Mouse (Mus musculus) layer of hippocampus, adult 2 months (tissue): Measurements from ENCODE around the gene Olfr1192-ps1. TPM values are rescaled to one million over a fixed set of nuclear protein-coding genes. Genes with fewer than 3 reads are reported as not detected.
"Not testable (repeated sequence)": the region's sequence is repeated elsewhere in the genome, so short reads cannot be mapped to it uniquely, and the experiment has no call there.

Experiments used
- DNase-seq, 2 experiments: peaks; one replicate each; pipeline ENCODE4 v3.0.0; 2022; ENCODE audit warnings: low spot score in 2 of 2
- H3K27ac ChIP-seq: fragments of 200-600 bp; 2 replicates; pipeline ENCODE4 v1.8.1; 2022
- H3K4me3 ChIP-seq: fragments of 200-600 bp; 2 replicates; pipeline ENCODE4 v1.8.1; 2022; ENCODE audit warnings: mild to moderate bottlenecking
- CTCF ChIP-seq: fragments of 200-600 bp; conservative IDR thresholded peaks from 2 replicates; pipeline ENCODE4 v1.8.1; 2022; ENCODE audit warnings: antibody characterized with exemption, mild to moderate bottlenecking, moderate library complexity
- long read RNA-seq, 2 experiments: library from polyadenylated mRNA; stranded (forward); transcript quantifications; one replicate each; pipeline ENCODE4 v2.0.0; 2021; ENCODE audit warnings: borderline mapping rate in 2 of 2
- total RNA-seq, 2 experiments: library from RNA; stranded (reverse); gene quantifications; 2 replicates each; pipeline ENCODE4 v1.2.3; 2021

The Olfr1192-ps1 gene
- not detected for total RNA-seq
- long read RNA-seq, experiment 1: 0 reads
- long read RNA-seq, experiment 2: 0 reads

- no peak for DNase-seq
- no peak within 1 kb of the TSS for H3K4me3 ChIP-seq
- TF ChIP-seq CTCF: no peak
- H3K27ac ChIP-seq: no peak within 1 kb of the TSS
These were observed at the start of gene Olfr1192-ps1 for GRCm38 (mm10) chr2:88648209-88648608. TSS of gene Olfr1192-ps1 (plus strand) at chr2:88648509.

GRCm38 (mm10) chr2:88640242-88640641 is 8.1 kb upstream of the Olfr1192-ps1 start, which contains the start of gene Olfr1191-ps1:
TSS of gene Olfr1191-ps1 (plus strand) at chr2:88640542.
- not testable (repeated sequence) for H3K27ac ChIP-seq, H3K4me3 ChIP-seq, DNase-seq

- DNase-seq, H3K4me3 ChIP-seq, H3K27ac ChIP-seq: not testable (repeated sequence)
These were observed 27.0 kb downstream of the Olfr1192-ps1 start, which contains the start of gene Olfr1193 for GRCm38 (mm10) chr2:88675328-88675727. TSS of gene Olfr1193 (plus strand) at chr2:88675628.

GRCm38 (mm10) chr2:88689087-88689486 is 40.8 kb downstream of the Olfr1192-ps1 start, which contains the start of gene Olfr1195:
TSS of gene Olfr1195 (minus strand) at chr2:88689187.
- DNase-seq: no peak
- Histone ChIP-seq H3K27ac (no peak within 1 kb of the TSS), H3K4me3 (no peak within 1 kb of the TSS)
- no peak for TF ChIP-seq CTCF

- H3K27ac ChIP-seq: no peak within 1 kb of the TSS
- TF ChIP-seq CTCF: no peak
- no peak within 1 kb of the TSS for H3K4me3 ChIP-seq
- no peak for DNase-seq
These were observed 56.2 kb downstream of the Olfr1192-ps1 start, which contains the start of gene Olfr1196 for GRCm38 (mm10) chr2:88704497-88704896. TSS of gene Olfr1196 (minus strand) at chr2:88704597.

Other genes with a start within 250 kb of the Olfr1192-ps1 start
- gene Olfr1179, start 242.1 kb upstream of the Olfr1192-ps1 start, total RNA-seq: not detected
- not detected for gene Olfr1180, start 229.4 kb upstream of the Olfr1192-ps1 start, total RNA-seq
- gene Olfr1181, start 222.3 kb upstream of the Olfr1192-ps1 start, total RNA-seq: not detected
- gene Gm13757, start 199.4 kb upstream of the Olfr1192-ps1 start, total RNA-seq: not detected
- gene Olfr1183, start 193.6 kb upstream of the Olfr1192-ps1 start, total RNA-seq: not detected
- gene Olfr1184, start 164.9 kb upstream of the Olfr1192-ps1 start, total RNA-seq: not detected
- gene Olfr1185-ps1, start 155.2 kb upstream of the Olfr1192-ps1 start, total RNA-seq: not detected
- gene Olfr1186, start 130.0 kb upstream of the Olfr1192-ps1 start, total RNA-seq: not detected
- not detected for gene Olfr1188, start 91.6 kb upstream of the Olfr1192-ps1 start, total RNA-seq
- gene Olfr1189, start 62.1 kb upstream of the Olfr1192-ps1 start, total RNA-seq: not detected
- under 1 TPM in 1 of 2 experiments, not detected in 1; 0.08 TPM for gene Olfr1191-ps1, start 8.0 kb upstream of the Olfr1192-ps1 start, total RNA-seq
- not detected for gene Olfr1193, start 27.1 kb downstream of the Olfr1192-ps1 start, total RNA-seq
- not detected for gene Olfr1195, start 40.7 kb downstream of the Olfr1192-ps1 start, total RNA-seq
- gene Olfr1196, start 56.1 kb downstream of the Olfr1192-ps1 start, total RNA-seq: not detected
- not detected for gene Olfr1197, start 83.9 kb downstream of the Olfr1192-ps1 start, total RNA-seq
- gene Olfr1198, start 102.9 kb downstream of the Olfr1192-ps1 start, total RNA-seq: not detected
- not detected for gene Olfr1199, start 112.0 kb downstream of the Olfr1192-ps1 start, total RNA-seq
- gene Olfr1200, start 122.0 kb downstream of the Olfr1192-ps1 start, total RNA-seq: not detected
- gene Olfr1201, start 144.5 kb downstream of the Olfr1192-ps1 start, total RNA-seq: not detected
- gene Olfr1202, start 166.0 kb downstream of the Olfr1192-ps1 start, total RNA-seq: not detected
- gene Olfr1205, start 181.2 kb downstream of the Olfr1192-ps1 start, total RNA-seq: not detected
- not detected for gene Olfr1204, start 200.8 kb downstream of the Olfr1192-ps1 start, total RNA-seq
- gene Olfr1206, start 214.7 kb downstream of the Olfr1192-ps1 start, total RNA-seq: not detected